Mouse (Mus musculus) spleen, adult 10 weeks (tissue): ENCODE measurements around the gene Ankrd34b. TPM values are rescaled to one million over a fixed set of nuclear protein-coding genes. Genes with fewer than 3 reads are reported as not detected.

Experiments used
- polyA plus RNA-seq: library from polyadenylated mRNA; stranded (reverse); fragments of 350-450 nt; fragmentation: Illumina TruSeq; extraction: RNeasy Lipid Tissue Mini Kit (QIAGEN cat#74804); gene quantifications from one replicate; pipeline ENCODE4 v1.2.3, GENCODE M21; 2015; ENCODE audit warnings: low replicate concordance; ENCODE audit not compliant: insufficient read depth

The Ankrd34b gene
- polyA plus RNA-seq = not detected

GRCm38 (mm10) chr13:92425758-92426264 lies at the start of gene Ankrd34b:
TSS of gene Ankrd34b (plus strand) at chr13:92425896.

GRCm38 (mm10) chr13:92483852-92484463 lies 58.3 kb downstream of the Ankrd34b start, which contains the start of gene Fam151b:
TSS of gene Fam151b (minus strand) at chr13:92484015.

Other genes starting within 250 kb of the Ankrd34b start
- not detected for gene Gm20379, start 119.9 kb upstream of the Ankrd34b start, polyA plus RNA-seq
- gene Dhfr, start 71.2 kb upstream of the Ankrd34b start, polyA plus RNA-seq = 5.6 TPM
- gene Msh3, start 70.9 kb upstream of the Ankrd34b start, polyA plus RNA-seq = 31.8 TPM
- 4.0 TPM for gene Fam151b, start 58.1 kb downstream of the Ankrd34b start, polyA plus RNA-seq
- gene Zfyve16, start 105.0 kb downstream of the Ankrd34b start, polyA plus RNA-seq = 20.9 TPM
- not detected for gene Spz1, start 150.3 kb downstream of the Ankrd34b start, polyA plus RNA-seq
- gene Serinc5, start 185.2 kb downstream of the Ankrd34b start, polyA plus RNA-seq = 32.6 TPM